Mouse (Mus musculus) urinary bladder, postnatal 10 days (tissue): ENCODE measurements at regions not wholly inside any gene's neighbourhood (a gene's known extent, or its start where the extent isn't known, plus 50 kb on each side); places are given as distances from the start of the nearest gene placed in this dataset.

Experiments used
- DNase-seq: peaks from one replicate; pipeline ENCODE4 v3.0.0; 2022; ENCODE audit warnings: low spot score

DNA sequence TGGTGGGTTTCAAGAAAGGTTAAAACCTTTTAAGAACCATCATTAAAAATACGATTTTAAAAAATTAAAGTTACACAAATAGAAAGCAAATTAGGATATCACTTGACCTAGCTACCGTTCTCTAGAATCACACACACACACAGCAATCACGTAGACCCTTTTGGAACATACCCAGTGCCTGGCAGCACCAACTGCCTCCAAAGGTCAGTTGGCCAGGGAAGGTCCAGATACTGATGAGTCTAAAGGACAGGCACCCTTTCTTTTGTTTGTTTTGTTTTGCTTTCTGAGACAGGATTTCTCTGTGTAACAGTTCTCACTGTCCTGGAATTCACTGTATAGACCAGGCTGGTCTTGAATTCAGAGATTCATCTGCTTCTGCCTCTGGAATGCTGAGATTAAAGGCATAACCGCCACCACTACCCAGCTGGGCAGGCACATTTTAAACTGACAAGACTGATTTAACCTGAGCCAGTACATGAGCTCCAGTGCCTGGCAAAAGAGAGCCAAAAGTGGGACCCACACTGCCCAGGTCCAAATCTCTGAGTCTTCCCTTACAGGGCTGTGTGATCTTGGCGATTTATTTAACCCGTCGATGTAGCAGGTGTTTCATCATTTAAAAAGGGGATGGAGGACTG, 353.0 kb downstream of the Pmp22 start:
- no peak for DNase-seq

- DNase-seq, result no peak
These were observed 353.8 kb downstream of the Pmp22 start for GRCm38 (mm10) chr11:63482593-63482992.

DNA sequence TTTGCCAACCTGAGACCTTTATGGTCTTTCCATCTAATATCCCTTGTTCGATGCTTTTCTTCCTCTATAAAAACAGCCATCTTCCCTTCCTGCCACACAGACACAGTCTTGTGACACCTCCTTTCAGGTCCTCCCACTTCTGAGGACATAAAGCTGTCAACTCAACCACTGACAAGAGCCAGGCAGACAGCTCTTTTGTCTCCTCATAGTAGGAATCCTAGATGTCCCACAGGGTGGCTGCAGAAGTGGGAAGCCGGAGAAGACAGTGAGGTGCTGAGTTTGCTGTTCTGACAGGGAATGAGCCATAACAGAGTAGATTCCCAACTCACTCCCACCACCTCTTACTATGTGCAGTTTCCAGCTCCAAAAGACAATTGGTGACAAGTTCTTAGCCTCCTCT, 358.4 kb downstream of the Pmp22 start:
- DNase-seq, result no peak

DNA sequence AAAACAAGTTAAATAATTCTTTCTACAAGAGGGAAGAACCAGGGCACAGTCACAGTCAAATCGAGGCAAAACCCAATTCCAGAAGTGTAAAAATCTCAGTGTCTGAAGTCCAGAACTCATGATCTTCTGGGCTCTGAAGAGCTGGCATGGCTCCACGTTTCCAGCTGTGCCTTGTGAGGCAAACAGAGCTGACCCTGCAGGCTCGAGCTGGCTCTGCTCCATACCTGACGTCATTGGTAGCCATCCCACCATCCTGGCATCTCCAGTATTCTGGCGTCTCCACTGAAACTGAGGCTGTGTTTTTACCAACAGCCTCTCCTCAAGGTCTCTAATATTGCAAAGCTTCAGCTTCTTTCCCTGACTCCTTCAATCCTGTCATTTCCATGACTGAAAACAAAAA, 373.4 kb downstream of the Pmp22 start:
- no peak for DNase-seq

- no peak for DNase-seq
These were observed 378.6 kb downstream of the Pmp22 start for GRCm38 (mm10) chr11:63507387-63507786.

- no peak for DNase-seq
These were observed 379.9 kb downstream of the Pmp22 start for GRCm38 (mm10) chr11:63508727-63509126.

GRCm38 (mm10) chr11:63510611-63511010, 381.8 kb downstream of the Pmp22 start:
- DNase-seq, result no peak

- DNase-seq, result no peak
These were observed 385.8 kb downstream of the Pmp22 start for GRCm38 (mm10) chr11:63514615-63515014.

DNA sequence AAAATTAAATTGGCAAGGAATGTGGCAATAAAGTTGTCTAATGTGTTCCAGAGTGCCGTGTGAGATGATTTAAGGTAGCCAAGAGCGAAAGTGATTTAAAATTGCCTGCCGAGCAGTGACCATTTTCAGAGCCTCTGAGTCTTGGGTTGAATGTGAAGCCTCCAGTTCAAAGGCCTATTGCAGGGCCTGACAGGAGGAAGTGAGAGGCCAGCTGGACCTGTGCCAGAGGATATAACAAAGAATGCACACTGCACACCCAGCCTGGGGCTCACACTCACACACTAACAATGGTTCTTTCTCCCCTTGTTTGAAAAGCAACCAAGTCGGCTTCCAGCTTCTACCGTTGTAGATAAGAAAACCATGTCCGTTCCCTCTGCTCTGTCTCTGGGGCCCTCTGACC, 390.1 kb downstream of the Pmp22 start:
- no peak for DNase-seq

DNA sequence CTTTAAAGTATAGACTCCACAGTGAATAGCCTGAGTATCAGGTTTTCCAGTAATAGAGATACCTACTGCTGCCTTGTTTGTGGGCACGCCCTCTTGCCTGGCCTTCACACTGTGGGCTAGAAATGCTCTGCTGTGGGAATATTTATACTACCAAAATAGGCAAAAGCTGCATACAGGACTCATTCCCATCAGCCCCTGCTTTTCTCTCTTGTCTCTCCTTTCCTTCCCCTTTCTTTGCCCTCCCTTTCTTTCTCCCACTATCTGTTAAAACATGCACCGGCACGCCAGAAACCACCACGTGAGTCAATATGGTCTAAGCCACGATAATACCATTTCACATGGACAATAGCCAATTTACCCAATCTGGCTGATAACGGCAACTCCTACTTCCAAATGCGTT, 395.5 kb downstream of the Pmp22 start:
- no peak for DNase-seq

- DNase-seq, result no peak
These were observed 396.6 kb downstream of the Pmp22 start for GRCm38 (mm10) chr11:63525431-63525830.

GRCm38 (mm10) chr11:63525956-63526355, 396.1 kb downstream of the Hs3st3b1 start:
- DNase-seq, result no peak

DNA sequence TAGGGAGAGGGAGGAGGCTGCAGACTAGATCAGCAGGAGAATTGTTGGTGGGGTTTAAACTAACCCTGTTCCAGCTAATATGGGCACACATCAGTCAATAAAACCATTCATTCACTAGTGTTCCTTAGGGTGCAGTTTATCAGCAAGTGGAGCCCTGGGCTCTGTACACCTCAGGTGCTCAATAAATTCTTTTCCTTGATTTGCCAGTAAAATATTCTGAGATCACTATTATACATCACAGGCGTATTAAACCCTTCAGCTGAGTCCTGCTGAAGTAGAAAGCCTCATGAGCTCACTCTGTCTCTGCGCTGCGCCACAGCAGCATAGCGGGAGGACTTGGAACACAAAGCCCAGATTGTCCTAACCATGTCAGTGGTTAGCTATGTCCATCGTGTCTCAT, 389.3 kb downstream of the Hs3st3b1 start:
- DNase-seq, result no peak

DNA sequence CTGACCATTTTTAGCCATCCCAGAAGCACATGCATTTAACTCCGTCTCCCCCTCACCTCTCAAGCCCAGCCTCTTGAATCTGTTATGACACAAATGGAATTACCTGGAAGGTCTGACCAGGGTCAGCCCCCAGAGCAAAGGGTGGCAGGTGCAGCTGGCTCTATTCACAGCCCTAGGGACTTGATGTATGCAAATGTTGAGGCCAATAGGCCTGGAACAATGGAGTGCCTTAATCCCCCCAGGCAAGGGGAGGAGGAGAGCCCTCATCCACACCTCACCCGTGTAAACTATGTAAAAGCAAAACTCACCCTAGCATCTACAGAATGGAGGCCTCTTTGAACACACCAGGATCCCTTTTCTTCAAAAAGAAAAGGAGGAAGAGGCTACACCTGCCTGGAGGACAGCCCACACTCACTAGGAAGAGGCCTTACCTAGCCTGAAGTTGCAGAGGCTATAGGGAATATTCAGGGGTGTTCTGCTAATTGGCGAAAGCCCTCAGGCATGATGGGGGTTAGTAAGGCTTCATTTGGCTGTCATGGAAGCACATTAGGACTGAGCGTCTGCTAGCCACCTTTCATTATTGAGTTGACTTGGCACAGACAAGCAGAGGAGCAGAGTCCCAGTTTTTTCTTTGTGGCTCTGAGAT, 388.4 kb downstream of the Hs3st3b1 start:
- DNase-seq, result no peak

DNA sequence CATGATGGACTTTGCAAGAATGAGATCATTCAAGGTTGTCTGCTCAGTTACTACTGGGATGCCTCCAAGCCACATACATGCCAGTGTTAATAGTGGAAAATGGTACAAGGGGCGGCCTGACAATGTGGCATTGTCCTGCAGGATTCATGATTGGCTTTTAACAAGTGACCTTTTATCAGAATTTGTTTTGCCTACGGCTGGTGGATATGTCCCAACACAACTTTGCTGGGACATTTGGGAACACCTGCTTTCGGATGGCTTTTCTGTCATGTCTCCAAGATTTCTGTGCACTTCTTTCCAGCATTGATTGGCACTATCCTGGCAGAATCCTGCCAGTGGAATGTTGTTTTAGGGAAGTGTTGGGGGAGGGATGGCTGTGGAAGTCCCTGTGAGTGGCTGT, 384.4 kb downstream of the Hs3st3b1 start:
- DNase-seq, result no peak

- DNase-seq, result no peak
These were observed 378.0 kb downstream of the Hs3st3b1 start for GRCm38 (mm10) chr11:63543971-63544696.

- DNase-seq, result no peak
These were observed 376.6 kb downstream of the Hs3st3b1 start for GRCm38 (mm10) chr11:63545516-63545915.

GRCm38 (mm10) chr11:63560466-63560865, 361.6 kb downstream of the Hs3st3b1 start:
- no peak for DNase-seq

DNA sequence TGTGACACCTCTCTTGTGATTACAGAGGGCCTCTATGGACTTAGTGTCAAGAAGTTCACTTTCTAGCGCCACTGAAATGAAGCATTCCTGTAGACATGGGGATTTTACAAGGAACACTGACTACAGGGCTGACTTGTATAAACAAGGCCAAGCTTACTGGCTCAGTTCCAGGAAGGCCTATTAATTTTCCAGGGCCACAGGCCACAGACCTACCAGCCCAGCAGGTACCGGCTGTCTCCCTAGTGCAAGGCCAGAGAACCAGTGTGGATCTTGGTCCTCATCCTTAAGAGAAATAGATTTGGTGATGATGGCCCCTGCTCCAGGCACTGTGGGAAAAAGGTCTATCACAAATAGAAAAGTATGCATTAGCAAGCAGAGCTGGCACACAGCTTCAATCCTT, 359.4 kb downstream of the Hs3st3b1 start:
- DNase-seq, result no peak

- DNase-seq, result no peak
These were observed 356.4 kb downstream of the Hs3st3b1 start for GRCm38 (mm10) chr11:63565471-63566232.

GRCm38 (mm10) chr11:63569785-63570479, 352.2 kb downstream of the Hs3st3b1 start:
- no peak for DNase-seq

GRCm38 (mm10) chr11:63570646-63571045, 351.4 kb downstream of the Hs3st3b1 start:
- no peak for DNase-seq
